Mouse (Mus musculus) MEL (cell line): ENCODE measurements at regions not wholly inside any gene's neighbourhood (a gene's known extent, or its start where the extent isn't known, plus 50 kb on each side); places are given as distances from the start of the nearest gene placed in this dataset.

Experiments
- CHD1 ChIP-seq: IDR thresholded peaks from 2 replicates; pipeline ENCODE4 v1.6.1; 2012; ENCODE audit warnings: low read depth, mild to moderate bottlenecking, inconsistent platforms, low read length, improper control_type of control experiment
- CTCF ChIP-seq, 3 experiments: IDR thresholded peaks in 2 of 3; conservative IDR thresholded peaks in 1 of 3; 2 replicates each; pipeline ENCODE4 v1.5.1; 2011 to 2012; ENCODE audit warnings: low read length in 3 of 3, low read depth in 2 of 3, mild to moderate bottlenecking in 2 of 3, improper control_type of control experiment in 1 of 3, inconsistent platforms in 1 of 3, mixed read lengths in 1 of 3, moderate library complexity in 1 of 3; ENCODE audit not compliant: control insufficient read depth in 1 of 3, insufficient read depth in 1 of 3, poor library complexity in 1 of 3, severe bottlenecking in 1 of 3
- MAX ChIP-seq: IDR thresholded peaks from 2 replicates; pipeline ENCODE4 v1.6.1; 2011; ENCODE audit warnings: low read length, improper control_type of control experiment
- MYC ChIP-seq: IDR thresholded peaks from 2 replicates; pipeline ENCODE4 v1.6.1; 2011; ENCODE audit warnings: low read depth, mild to moderate bottlenecking, low read length, improper control_type of control experiment, moderate library complexity
- POLR2A ChIP-seq, 2 experiments: IDR thresholded peaks; 2 replicates each; pipeline ENCODE4 v1.6.1; 2011 to 2012; ENCODE audit warnings: low read length in 2 of 2, mild to moderate bottlenecking in 2 of 2, control low read depth in 1 of 2, improper control_type of control experiment in 1 of 2, low read depth in 1 of 2, moderate library complexity in 1 of 2; ENCODE audit not compliant: control insufficient read depth in 1 of 2, insufficient read depth in 1 of 2, poor library complexity in 1 of 2
- ZKSCAN1 ChIP-seq: IDR thresholded peaks from 2 replicates; pipeline ENCODE4 v1.6.1; 2012; ENCODE audit warnings: low read depth, mild to moderate bottlenecking, inconsistent platforms, low read length, improper control_type of control experiment, moderate library complexity
- ZMIZ1 ChIP-seq: IDR thresholded peaks from 2 replicates; pipeline ENCODE4 v1.6.1; 2012; ENCODE audit warnings: low read depth, mild to moderate bottlenecking, inconsistent platforms, low read length, improper control_type of control experiment, moderate library complexity

DNA sequence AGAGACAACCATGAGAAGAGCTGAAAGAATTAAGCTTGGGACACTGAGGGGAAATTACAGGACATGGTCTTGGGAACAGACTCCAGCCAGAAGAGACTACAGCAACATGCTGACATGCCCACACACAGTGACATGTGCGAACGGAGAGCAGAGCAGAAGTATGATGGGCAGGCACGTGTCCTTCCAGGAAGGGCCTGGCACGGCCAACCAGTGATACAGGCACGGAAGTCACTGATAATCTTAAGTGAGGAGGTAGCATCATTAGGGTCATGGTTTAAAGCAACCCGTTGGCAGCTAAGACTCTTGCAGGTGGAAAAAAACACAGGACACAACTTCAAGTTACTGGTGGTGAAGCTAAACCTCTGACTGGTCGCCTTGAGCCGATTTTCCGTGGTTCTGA, 442.8 kb downstream of the Sox2 start:
- no peak for TF ChIP-seq ZMIZ1
- TF ChIP-seq CTCF (IDR thresholded peaks at IDR 0.05 in 2 of 3, conservative IDR thresholded peaks at IDR 0.05 in 1 of 3; ENCODE audit: control insufficient read depth in 1 of 3, insufficient read depth in 1 of 3, low read depth in 2 of 3, low read length in 3 of 3, poor library complexity in 1 of 3, severe bottlenecking in 1 of 3): no peak
- TF ChIP-seq POLR2A (IDR thresholded peaks at IDR 0.05; ENCODE audit: control insufficient read depth in 1 of 2, insufficient read depth in 1 of 2, low read depth in 1 of 2, low read length in 2 of 2, poor library complexity in 1 of 2): no peak
- no peak for TF ChIP-seq MYC
- no peak for TF ChIP-seq CHD1
- no peak for TF ChIP-seq MAX
- no peak for TF ChIP-seq ZKSCAN1
